Mouse (Mus musculus): ENCODE data around the gene Ampd3.

Gene Ampd3

GRCm38 (mm10) chr7:110769094-110769493 lies 1.1 kb downstream of the Ampd3 start:
- peak in 1 of 2 experiments; percentile 33 for DNase-seq (ENCODE audit: low spot score in 2 of 2)

- DNase-seq (ENCODE audit: low spot score in 2 of 2) = no peak
Observed at GRCm38 (mm10) chr7:110770949-110771348, 2.9 kb downstream of the Ampd3 start.

- no peak for DNase-seq (ENCODE audit: low spot score in 2 of 2)
Observed at GRCm38 (mm10) chr7:110772343-110772742, 4.3 kb downstream of the Ampd3 start.

- peak in 1 of 2 experiments; percentile 51 for DNase-seq (ENCODE audit: low spot score in 2 of 2)
Observed at GRCm38 (mm10) chr7:110773204-110774002, 5.4 kb downstream of the Ampd3 start.

GRCm38 (mm10) chr7:110774077-110774476 lies 6.1 kb downstream of the Ampd3 start:
- DNase-seq (ENCODE audit: low spot score in 2 of 2) = no peak

- DNase-seq (ENCODE audit: low spot score in 2 of 2) = no peak
Observed at GRCm38 (mm10) chr7:110774674-110775073, 6.7 kb downstream of the Ampd3 start.

- DNase-seq (ENCODE audit: low spot score in 2 of 2) = no peak
Observed at GRCm38 (mm10) chr7:110777146-110778001, 9.4 kb downstream of the Ampd3 start.

GRCm38 (mm10) chr7:110778933-110779332 lies 10.9 kb downstream of the Ampd3 start:
- DNase-seq (ENCODE audit: low spot score in 2 of 2) = no peak

GRCm38 (mm10) chr7:110779605-110780111 lies 11.7 kb downstream of the Ampd3 start:
- peak in 1 of 2 experiments; percentile 57 for DNase-seq (ENCODE audit: low spot score in 2 of 2)

- no peak for DNase-seq (ENCODE audit: low spot score in 2 of 2)
Observed at GRCm38 (mm10) chr7:110780520-110780919, 12.5 kb downstream of the Ampd3 start.

GRCm38 (mm10) chr7:110781231-110781711 lies 13.3 kb downstream of the Ampd3 start:
- peak; percentile 58 to 74 for DNase-seq (ENCODE audit: low spot score in 2 of 2)

- DNase-seq (ENCODE audit: low spot score in 2 of 2) = no peak
Observed at GRCm38 (mm10) chr7:110782135-110782534, 14.1 kb downstream of the Ampd3 start.

- no peak for DNase-seq (ENCODE audit: low spot score in 2 of 2)
Observed at GRCm38 (mm10) chr7:110782845-110783478, 15.0 kb downstream of the Ampd3 start.

- no peak for DNase-seq (ENCODE audit: low spot score in 2 of 2)
Observed at GRCm38 (mm10) chr7:110784965-110785364, 17.0 kb downstream of the Ampd3 start.

- DNase-seq (ENCODE audit: low spot score in 2 of 2) = no peak
Observed at GRCm38 (mm10) chr7:110785741-110786146, 17.7 kb downstream of the Ampd3 start.

- no peak for DNase-seq (ENCODE audit: low spot score in 2 of 2)
Observed at GRCm38 (mm10) chr7:110787310-110787709, 19.3 kb downstream of the Ampd3 start.

GRCm38 (mm10) chr7:110790878-110791277 lies 22.9 kb downstream of the Ampd3 start:
- no peak for DNase-seq (ENCODE audit: low spot score in 2 of 2)

- DNase-seq (ENCODE audit: low spot score in 2 of 2) = no peak
Observed at GRCm38 (mm10) chr7:110792201-110792600, 24.2 kb downstream of the Ampd3 start.

GRCm38 (mm10) chr7:110792834-110793233 lies 24.8 kb downstream of the Ampd3 start:
- no peak for DNase-seq (ENCODE audit: low spot score in 2 of 2)

GRCm38 (mm10) chr7:110794722-110795121 lies 26.7 kb downstream of the Ampd3 start:
- DNase-seq (ENCODE audit: low spot score in 2 of 2) = no peak

GRCm38 (mm10) chr7:110796367-110797051 lies 28.5 kb downstream of the Ampd3 start:
- DNase-seq (ENCODE audit: low spot score in 2 of 2) = no peak
